ENCODE assay signal across 17 mouse cellular contexts in the genomic region with DNA sequence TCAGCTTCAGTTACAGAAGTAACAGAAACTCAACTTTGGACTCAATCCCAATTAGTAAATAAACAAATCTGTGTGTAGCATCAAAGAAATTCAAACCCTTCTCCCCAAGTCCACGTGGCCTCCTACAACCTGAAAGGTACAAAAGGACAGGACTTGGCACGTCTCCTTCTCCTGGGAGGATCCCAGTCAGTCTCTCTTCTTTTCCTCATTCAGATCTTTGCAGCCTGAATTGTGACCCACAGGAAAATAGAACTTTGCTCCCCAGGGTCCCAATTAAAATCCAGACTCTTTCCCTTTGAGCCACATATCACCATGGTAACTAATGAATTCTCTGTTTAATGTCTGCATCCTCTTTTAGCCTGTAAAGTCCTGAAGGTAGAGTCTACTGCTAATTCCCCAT. TPM values are rescaled to one million over a fixed set of nuclear protein-coding genes. Genes with fewer than 3 reads are reported as not detected.
DNase-seq lines count a peak whose midpoint lies in the region; ATAC-seq lines count a peak whose summit lies in the region.
"Had no signal": no experiment of that assay in that cellular context is flagged by ENCODE, and none has a peak within 500 bp of the region (broad histone marks: within the 10 kb centered on the region; RNA-seq: fewer than 3 reads in every experiment).

No protein-coding gene starts in this region.

- H3K36me3 ChIP-seq in forebrain, embryonic 14.5 days (ENCODE audit: control insufficient read depth, insufficient read depth, low read length) = no peaks in the 10 kb centered on the region
- no peaks in the 10 kb centered on the region for H3K36me3 ChIP-seq in forebrain, embryonic 11.5 days (ENCODE audit: control insufficient read depth, insufficient read depth, low read length)
- no peaks in the 10 kb centered on the region for H3K36me3 ChIP-seq in midbrain, embryonic 15.5 days (replicated peaks)
- H3K36me3 ChIP-seq: limb, embryonic 10.5 days; liver, embryonic 13.5 days; lung, embryonic 15.5 days had no signal

- no peaks in the 10 kb centered on the region for H3K27me3 ChIP-seq in forebrain, embryonic 14.5 days (replicated peaks; ENCODE audit: control insufficient read depth, insufficient read depth, low read length)
- no peaks in the 10 kb centered on the region for H3K27me3 ChIP-seq in forebrain, embryonic 11.5 days (ENCODE audit: control insufficient read depth, insufficient read depth, low read length)
- no peaks in the 10 kb centered on the region for H3K27me3 ChIP-seq in midbrain, embryonic 15.5 days (replicated peaks)
- H3K27me3 ChIP-seq: embryonic facial prominence, embryonic 13.5 days; heart, embryonic 12.5 days; liver, embryonic 13.5 days; lung, embryonic 15.5 days had no signal

- no peak overlapping the region for H3K9ac ChIP-seq in forebrain, embryonic 14.5 days (ENCODE audit: low read length)
- H3K9ac ChIP-seq in forebrain, embryonic 11.5 days (ENCODE audit: low read length) = no peak overlapping the region
- H3K9ac ChIP-seq in midbrain, embryonic 15.5 days = no peak overlapping the region
- H3K9ac ChIP-seq: embryonic facial prominence, embryonic 13.5 days; heart, embryonic 12.5 days; liver, embryonic 13.5 days; lung, embryonic 15.5 days had no signal

- no peak overlapping the region for H3K4me2 ChIP-seq in forebrain, embryonic 14.5 days (ENCODE audit: low read length)
- H3K4me2 ChIP-seq in forebrain, embryonic 11.5 days (ENCODE audit: low read depth, low read length, severe bottlenecking) = no peak overlapping the region
- no peak overlapping the region for H3K4me2 ChIP-seq in midbrain, embryonic 15.5 days
- H3K4me2 ChIP-seq: embryonic facial prominence, embryonic 13.5 days; heart, embryonic 12.5 days; liver, embryonic 13.5 days; lung, embryonic 15.5 days had no signal

- no peak overlapping the region for H3K27ac ChIP-seq in forebrain, embryonic 14.5 days (ENCODE audit: low read depth, low read length)
- H3K27ac ChIP-seq in forebrain, embryonic 11.5 days (ENCODE audit: low read depth, low read length) = no peak overlapping the region
- no peak overlapping the region for H3K27ac ChIP-seq in midbrain, embryonic 15.5 days
- H3K27ac ChIP-seq: embryonic facial prominence, embryonic 13.5 days; left cerebral cortex, adult 2 months; limb, embryonic 10.5 days; liver, embryonic 13.5 days; lung, embryonic 15.5 days had no signal

- no peak overlapping the region for H3K4me3 ChIP-seq in forebrain, embryonic 14.5 days (ENCODE audit: low read depth, low read length)
- H3K4me3 ChIP-seq in forebrain, embryonic 11.5 days (ENCODE audit: low read depth, low read length) = no peak overlapping the region
- H3K4me3 ChIP-seq in midbrain, embryonic 15.5 days = no peak overlapping the region
- H3K4me3 ChIP-seq: embryonic facial prominence, embryonic 13.5 days; heart, embryonic 12.5 days; left cerebral cortex, adult 2 months; limb, embryonic 10.5 days; liver, embryonic 13.5 days; lung, embryonic 15.5 days had no signal

- ATAC-seq in forebrain, embryonic 14.5 days = peak; percentile 69; the same call in 1 of the 2 replicates
- no peak for ATAC-seq in forebrain, embryonic 11.5 days (replicated peaks; ENCODE audit: low FRiP score)
- ATAC-seq in midbrain, embryonic 15.5 days (replicated peaks) = peak; percentile 50; the same call in 1 of the 2 replicates
- ATAC-seq: inflammation-experienced regulatory T-cells, adult 6 months had no signal

- H3K4me1 ChIP-seq in forebrain, embryonic 14.5 days (ENCODE audit: control insufficient read depth, insufficient read depth, low read length) = no peaks in the 10 kb centered on the region
- H3K4me1 ChIP-seq in forebrain, embryonic 11.5 days (replicated peaks; ENCODE audit: control insufficient read depth, insufficient read depth, low read length) = no peaks in the 10 kb centered on the region
- H3K4me1 ChIP-seq in midbrain, embryonic 15.5 days = no peaks in the 10 kb centered on the region
- H3K4me1 ChIP-seq: limb, embryonic 10.5 days; lung, embryonic 15.5 days had no signal

- 8% methylated on average over 2 of the region's 2 CpGs for WGBS in forebrain, embryonic 14.5 days
- 29% methylated on average over 2 of the region's 2 CpGs for WGBS in forebrain, embryonic 11.5 days
- WGBS in midbrain, embryonic 15.5 days = 29% methylated on average over 2 of the region's 2 CpGs

- DNase-seq in forebrain, embryonic 14.5 days (ENCODE audit: low spot score) = peak; percentile 76
- DNase-seq in forebrain, embryonic 11.5 days (ENCODE audit: low spot score) = no peak
- DNase-seq in kidney, adult 8-10 months = peak; percentile 73 to 86
- DNase-seq in kidney, adult 18-20 months = no peak
- peak; percentile 62 for DNase-seq in MN1 (ENCODE audit: low spot score)
- no peak for DNase-seq in adrenal gland, postnatal 25 days
- DNase-seq: adrenal gland, adult 8-10 months; cerebellum, adult 18-20 months; liver, embryonic 13.5 days; thymus, postnatal 25 days had no signal

- H3K9me3 ChIP-seq in forebrain, embryonic 14.5 days (replicated peaks; ENCODE audit: control insufficient read depth, low read length) = no peaks in the 10 kb centered on the region
- H3K9me3 ChIP-seq in forebrain, embryonic 11.5 days (ENCODE audit: control insufficient read depth, low read length) = no peaks in the 10 kb centered on the region
- H3K9me3 ChIP-seq in midbrain, embryonic 15.5 days = no peaks in the 10 kb centered on the region
- H3K9me3 ChIP-seq: heart, embryonic 12.5 days; limb, embryonic 10.5 days; liver, embryonic 13.5 days; lung, embryonic 15.5 days had no signal

RNA-seq across cellular contexts. Expression of a gene that starts 10.4 kb away (rescaled TPM):
- polyA plus RNA-seq in forebrain, embryonic 14.5 days (2014; fragmentation: Nextera tagmentation; extraction: Ambion mirVana) = 2.8 and 3.5 TPM in 2 replicates
- 7.8 and 8.7 TPM in 2 replicates for polyA plus RNA-seq in forebrain, embryonic 11.5 days (2014; fragmentation: Nextera tagmentation; extraction: Ambion mirVana)
- 5.6 and 6.2 TPM in 2 replicates for polyA plus RNA-seq in midbrain, embryonic 15.5 days (2015; fragmentation: Nextera tagmentation; extraction: Ambion mirVana)
- 58.9 and 64.9 TPM in 2 replicates for total RNA-seq in adrenal gland, postnatal 25 days (2021)

Comparison
In these comparisons a context has a peak if more than half of its experiments do, and no peak if none do; other contexts are left out.
1. DNase-seq: peak in forebrain, embryonic 14.5 days (single experiment), kidney, adult 8-10 months (2 of 2) and MN1 (single experiment); none in forebrain, embryonic 11.5 days (single experiment), kidney, adult 18-20 months (single experiment) and adrenal gland, postnatal 25 days (single experiment).